Mouse (Mus musculus): ENCODE results near the gene H2-M10.1.
"Not testable (repeated sequence)": the region's sequence is repeated elsewhere in the genome, so short reads cannot be mapped to it uniquely, and the experiment has no call there.

Gene H2-M10.1

DNA sequence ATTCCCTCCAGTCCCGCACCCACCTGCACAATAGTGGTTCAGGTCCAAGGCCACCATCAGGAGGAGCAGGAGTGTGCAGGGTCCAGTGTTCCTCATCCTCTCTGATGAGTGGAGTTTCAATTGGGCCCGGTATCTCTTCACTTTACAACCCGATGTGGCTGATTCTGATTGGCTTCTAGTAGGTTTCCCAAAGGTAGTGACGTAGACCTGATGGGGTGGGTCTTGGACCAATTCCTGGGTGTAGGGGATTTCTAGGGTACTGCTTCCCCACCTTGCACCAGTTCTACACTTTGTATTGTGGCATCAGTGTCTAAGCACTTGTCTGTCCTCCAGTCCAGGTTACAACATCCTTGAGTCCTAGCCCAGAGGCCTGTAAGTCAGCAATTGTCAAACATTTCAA, at the start of gene H2-M10.1:
TSS of gene H2-M10.1 (minus strand) at position 101 of the 400 bp plus-strand sequence.
- DNase-seq (ENCODE audit: low spot score), result no peak

DNA sequence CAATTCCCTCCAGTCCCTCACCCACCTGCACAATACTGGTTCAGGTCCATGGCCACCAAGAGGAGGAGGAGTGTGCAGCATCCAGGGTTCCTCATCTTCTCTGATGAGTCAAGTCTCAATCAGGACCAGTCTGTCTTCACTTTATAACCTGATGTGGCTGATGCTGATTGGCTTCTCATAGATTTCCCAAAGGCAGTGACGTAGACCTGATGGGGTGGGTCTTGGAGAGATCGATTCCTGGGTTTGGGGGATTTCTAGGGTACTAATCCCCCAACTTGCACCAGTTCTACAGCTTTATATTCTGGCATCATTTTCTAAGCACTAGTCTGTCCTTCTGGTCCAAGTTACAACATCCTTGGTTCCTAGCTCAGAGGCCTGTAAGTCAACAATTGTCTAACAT, 42.4 kb upstream of the H2-M10.1 start, which contains the start of gene H2-M10.3:
TSS of gene H2-M10.3 (minus strand) at position 101 of the 400 bp plus-strand sequence.
- not testable (repeated sequence) for DNase-seq (ENCODE audit: low spot score)

DNA sequence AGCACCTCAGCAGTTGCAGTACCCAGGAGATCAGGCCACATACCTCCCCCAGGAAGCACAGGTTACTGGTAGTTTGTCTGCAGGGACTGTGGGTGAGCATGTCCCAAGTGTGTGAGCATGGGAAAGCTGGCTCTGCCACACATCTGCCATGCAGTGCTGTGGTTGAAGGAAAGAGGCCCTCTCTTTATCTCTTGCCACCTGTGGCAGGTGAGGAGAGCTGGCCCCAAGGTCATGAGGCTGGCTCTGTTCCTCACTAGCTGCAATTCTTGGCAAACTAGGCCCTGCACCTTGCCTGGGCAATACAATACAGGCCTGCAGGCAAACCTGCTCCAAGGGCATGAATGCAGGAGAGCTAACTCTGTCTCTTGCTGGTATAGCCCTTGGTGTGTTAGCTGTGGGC, 36.4 kb upstream of the H2-M10.1 start:
- DNase-seq (ENCODE audit: low spot score), result not testable (repeated sequence)

DNA sequence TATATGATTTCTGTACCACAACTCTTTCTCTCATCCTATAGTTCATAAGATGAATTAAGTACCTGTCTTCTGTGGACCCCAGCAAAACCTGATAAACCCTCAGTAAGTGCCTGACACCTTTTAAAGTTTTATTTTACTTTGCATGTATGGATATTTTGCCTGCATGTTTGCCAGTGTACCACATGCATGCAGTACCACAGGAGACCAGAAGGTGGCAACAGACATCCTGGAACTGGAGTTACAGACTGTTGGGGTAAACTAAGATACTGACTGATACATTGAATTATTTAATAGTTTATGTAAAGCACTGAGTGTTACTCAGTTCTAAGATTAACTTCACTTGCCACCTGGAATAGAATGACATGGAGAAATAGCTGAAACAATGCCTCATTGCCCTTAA, 31.6 kb upstream of the H2-M10.1 start:
- DNase-seq (ENCODE audit: low spot score), result peak; percentile 63

DNA sequence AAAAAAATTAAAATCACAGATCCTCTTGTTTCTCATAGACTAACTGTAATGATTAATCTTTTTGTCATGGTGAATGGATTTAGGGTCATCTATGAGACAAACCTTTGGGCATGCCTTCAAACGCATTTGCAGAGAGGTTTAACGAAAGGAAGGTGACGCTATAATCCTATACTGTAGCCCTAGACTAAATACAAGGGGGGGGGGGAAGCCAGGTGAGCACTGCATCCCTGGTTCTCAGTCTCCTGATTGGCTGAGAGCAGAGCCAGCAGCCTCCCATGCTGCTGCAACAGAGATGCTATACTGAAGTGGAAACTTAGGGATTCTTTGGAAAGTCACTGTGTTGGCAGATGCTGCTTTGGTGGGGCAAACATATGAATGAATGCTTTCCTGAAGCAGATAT, 29.8 kb upstream of the H2-M10.1 start:
- DNase-seq (ENCODE audit: low spot score), result no peak

DNA sequence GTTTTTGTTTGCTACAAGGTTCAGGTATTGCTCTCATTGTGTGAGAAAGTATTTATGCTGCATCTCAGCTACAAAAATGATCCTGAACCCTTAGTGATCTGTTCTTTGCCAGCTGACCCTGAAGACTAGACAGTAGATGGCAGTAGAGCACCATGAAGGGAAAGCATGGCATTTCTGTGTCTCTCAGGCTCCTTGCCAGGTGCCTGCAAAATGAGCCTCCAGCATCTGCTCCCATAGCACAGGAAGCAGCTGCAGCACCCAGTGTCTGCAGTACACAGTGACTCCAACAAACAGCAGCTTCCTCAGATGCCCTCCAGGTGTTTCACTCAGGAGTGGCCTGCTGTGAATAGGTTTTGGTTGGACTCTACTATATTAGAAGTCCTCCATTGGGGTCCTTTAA, 29.4 kb upstream of the H2-M10.1 start:
- DNase-seq (ENCODE audit: low spot score), result peak; percentile 67

DNA sequence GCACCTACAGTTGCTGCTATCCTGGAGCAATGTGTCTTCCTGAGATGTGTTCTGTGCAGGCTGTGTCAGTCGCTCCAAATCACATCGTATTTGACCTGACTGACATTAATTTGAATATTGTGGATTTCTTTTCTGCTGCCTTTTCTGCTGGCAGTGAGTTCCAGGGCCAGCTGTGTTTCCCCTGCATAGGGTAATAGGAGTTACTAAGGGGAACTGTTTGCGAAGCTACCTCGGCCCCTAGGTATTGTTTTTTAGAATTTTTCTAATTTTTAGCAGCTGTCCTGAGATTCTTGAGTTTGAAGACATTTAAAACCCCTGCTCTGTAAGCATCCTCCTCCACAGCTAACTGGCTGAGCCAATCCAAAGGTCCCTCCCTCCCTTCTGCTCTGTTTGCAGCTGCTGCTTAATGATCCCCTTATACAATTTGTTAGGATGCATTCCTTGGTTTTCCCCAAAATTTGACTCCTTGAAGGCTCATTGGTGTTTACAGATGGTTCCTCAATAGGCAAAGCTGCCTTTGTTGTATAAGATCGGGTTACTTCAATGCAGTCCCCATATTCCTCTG, 10.2 kb downstream of the H2-M10.1 start:
- no peak for DNase-seq (ENCODE audit: low spot score)

DNA sequence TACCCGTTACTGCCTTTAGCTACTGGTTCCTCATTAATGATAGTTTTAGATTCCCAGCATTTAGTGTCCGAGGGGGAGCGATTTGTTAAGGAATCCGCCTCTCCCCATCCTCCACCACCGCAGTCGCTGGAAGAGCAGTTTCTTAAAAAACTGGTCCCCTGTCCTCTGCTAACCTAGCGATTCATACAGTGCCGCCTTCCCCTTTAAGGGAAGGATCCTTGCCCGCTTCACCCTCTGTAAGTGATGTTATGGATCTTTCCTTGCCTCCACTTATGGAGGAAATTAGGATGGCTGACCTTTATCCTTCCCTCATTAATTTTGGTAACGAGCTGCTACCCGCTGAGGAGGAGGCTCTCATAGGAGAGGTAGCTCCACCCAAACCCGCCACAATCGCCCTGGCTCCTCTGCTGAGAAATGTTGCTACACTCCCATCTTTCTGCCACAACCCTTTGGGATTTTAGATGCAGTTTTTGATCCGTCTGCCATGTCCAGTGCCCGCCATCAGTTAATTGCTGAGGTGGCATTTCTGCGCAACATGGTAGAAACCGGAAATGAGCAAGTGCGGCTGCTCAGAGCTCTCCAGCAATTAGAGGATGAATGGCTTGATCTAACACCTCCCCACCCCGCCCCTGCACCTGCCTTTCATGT, 10.8 kb downstream of the H2-M10.1 start:
- DNase-seq (ENCODE audit: low spot score), result peak; percentile 40

DNA sequence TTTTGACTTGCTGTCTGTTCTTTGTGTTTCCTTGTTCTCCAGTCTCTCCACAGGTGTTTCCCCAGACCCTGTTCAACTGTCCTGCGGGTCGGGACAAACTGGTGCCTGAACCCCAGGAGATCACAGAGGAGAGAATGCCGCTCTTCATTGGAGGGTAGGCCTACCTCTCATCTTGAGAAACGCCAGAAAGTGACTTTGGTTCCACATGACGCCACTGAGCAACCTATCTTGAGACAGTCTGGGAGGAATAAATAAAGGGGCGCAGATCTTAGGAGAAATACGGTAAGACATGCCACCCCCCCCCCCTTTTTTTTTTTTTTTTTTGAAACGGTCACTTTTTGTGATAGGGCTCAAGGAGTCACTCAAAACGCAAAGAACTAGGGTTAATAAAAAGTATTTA, 11.4 kb downstream of the H2-M10.1 start:
- DNase-seq (ENCODE audit: low spot score), result no peak

DNA sequence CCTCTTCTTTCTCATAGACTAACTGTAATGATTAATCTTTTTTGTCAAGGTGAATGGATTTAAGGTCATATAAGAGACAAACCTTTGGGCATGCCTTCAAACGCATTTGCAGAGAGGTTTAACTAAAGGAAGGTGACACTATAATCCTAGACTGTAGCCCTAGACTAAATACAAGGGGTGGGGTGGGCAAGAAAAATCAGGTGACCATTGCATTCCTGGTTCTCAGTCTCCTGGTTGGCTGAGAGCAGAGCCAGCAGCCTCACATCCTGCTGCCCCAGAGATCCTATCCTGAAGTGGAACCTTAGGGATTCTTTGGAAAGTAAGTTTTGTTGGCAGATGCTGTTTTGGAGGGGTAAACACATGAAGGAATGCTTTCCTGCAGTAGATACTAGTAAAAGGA, 16.7 kb downstream of the H2-M10.1 start:
- DNase-seq (ENCODE audit: low spot score), result no peak

DNA sequence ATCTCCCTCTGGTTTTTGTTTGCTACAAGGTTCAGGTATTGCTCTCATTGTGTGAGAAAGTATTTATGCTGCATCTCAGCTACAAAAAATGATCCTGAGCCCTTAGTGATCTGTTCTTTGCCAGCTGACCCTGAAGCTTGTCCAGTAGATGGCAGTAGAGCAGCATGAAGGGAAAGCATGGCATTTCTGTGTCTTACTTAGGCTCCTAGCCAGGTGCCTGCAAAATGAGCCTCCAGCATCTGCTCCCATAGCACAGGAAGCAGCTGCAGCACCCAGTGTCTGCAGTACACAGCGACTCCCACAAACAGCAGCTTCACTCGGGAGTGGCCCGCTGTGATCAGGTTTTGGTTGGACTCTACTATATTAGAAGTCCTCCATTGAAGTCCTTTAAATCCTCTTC, 17.1 kb downstream of the H2-M10.1 start:
- peak; percentile 71 for DNase-seq (ENCODE audit: low spot score)

DNA sequence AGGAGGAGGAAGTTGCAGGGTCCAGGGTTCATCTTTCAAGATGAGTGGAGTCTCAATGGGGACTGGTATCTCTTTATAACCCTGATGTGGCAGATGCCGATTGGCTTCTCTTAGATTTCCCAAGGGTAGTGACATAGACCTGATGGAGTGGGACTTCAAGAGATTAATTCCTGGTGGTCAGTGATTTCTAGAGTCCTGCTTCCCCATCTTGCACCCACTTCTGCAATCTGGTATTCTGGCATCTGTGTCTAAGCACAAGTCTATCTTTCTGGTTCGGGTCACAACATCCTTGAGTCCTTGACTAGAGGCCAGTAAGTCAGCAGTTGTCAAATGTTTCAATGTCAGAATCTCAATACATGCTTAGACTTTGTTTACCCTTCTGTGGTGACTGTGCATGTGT, 39.6 kb downstream of the H2-M10.1 start, which contains the start of gene H2-M10.2:
TSS of gene H2-M10.2 (minus strand) at position 101 of the 400 bp plus-strand sequence.
- DNase-seq (ENCODE audit: low spot score), result no peak

DNA sequence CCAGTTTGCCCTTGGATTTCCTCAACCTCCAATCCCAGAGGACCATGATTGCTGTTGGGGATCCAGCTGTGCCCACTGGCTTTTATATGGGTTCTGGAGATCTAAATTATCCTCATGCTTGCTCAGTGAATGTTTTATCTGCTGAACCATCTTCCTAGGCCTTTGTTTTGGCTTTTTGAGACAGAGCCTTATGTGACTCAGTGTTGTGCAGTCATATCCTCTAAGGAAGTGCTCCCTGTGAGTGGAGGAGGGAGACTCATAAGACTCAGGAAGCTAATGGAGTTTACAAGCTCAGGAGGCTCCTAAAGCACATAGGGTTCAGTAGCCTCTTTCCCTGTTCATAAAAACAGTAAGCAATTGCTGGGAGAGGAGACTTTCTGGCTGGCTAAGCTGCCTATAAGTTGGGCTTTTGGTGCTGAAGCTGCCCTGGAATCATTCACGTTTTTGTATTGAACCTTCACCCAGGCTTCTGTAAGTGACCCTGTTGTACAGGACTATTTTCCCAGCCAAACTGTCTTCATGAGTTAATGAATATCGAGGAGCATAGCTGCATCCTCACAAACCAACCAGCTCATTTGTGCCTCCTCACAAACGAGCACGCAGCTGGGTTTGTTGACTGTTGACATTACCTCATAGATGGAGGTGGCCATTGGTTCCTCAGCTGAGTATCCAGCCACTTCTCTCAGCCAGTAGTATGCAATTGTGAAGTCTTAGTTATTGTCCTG, 44.3 kb downstream of the H2-M10.1 start:
- peak; percentile 7 for DNase-seq (ENCODE audit: low spot score)

DNA sequence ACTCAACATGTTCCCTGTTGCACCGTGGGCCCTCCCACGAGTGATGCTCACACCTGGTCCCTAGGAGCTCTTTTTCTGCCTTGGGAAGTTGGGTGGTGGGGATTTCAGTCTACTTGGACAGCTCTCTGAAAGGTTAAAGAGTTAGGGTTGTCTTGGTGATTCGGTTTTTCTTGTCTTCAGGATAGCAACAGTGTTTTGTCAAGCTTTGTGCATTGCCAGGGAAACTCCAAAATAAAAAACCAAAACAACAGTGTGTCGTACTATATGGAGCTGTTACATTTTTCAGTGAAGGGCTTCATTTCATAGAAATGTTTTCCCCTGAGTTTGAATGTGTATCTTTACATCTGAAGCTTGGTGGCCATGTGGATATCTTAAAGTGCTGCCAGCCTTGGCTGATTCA, 51.2 kb downstream of the H2-M10.1 start:
- DNase-seq (ENCODE audit: low spot score), result no peak

DNA sequence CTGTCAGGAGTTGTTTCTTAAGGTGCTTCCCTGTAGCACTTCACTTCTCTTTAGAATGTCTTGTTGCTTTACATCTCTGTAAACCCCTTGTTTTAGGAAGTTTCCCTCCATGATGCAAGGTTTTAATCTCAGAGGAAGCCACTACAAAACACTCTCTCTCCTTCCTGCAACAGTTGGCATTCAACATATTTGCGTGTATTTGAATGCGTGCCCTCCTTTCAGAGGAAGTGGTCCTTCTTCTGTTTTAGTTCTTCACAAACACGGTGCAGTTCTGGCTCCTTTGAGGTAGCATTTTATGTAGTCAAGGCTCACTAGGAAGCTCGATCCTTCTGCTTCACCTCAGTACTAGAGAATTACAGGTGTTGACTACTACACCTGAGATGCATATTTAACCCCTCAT, 52.2 kb downstream of the H2-M10.1 start:
- DNase-seq (ENCODE audit: low spot score), result no peak

Data from testis, postnatal 10 days (tissue).